Mouse (Mus musculus) hindbrain, embryonic 14.5 days (tissue): ENCODE measurements around the gene Vav1. TPM values are rescaled to one million over a fixed set of nuclear protein-coding genes. Genes with fewer than 3 reads are reported as not detected.
A peak's percentile ranks its signal among the peaks of the same experiment; 100 is the strongest.

ENCODE experiments used
- ATAC-seq: fragments of 200-750 bp; cut with Nextera tagmentation; 2 replicates; pipeline ENCODE4 v1.8.0; 2017; ENCODE audit warnings: moderate number of reproducible peaks, mild to moderate bottlenecking, moderate TSS enrichment, moderate library complexity; ENCODE audit not compliant: low FRiP score
- DNase-seq: peaks from one replicate; pipeline ENCODE4 v3.0.0-alpha.2; 2015; ENCODE audit warnings: low spot score
- H3K27ac ChIP-seq: fragments of 300-500 bp; sonication (generic); 2 replicates; pipeline ENCODE4 v1.5.1; 2014; ENCODE audit warnings: mild to moderate bottlenecking, moderate library complexity
- H3K27me3 ChIP-seq: fragments of 300-500 bp; sonication (generic); 2 replicates; pipeline ENCODE4 v1.6.1; 2014; ENCODE audit warnings: mild to moderate bottlenecking, low read length, mixed read lengths; ENCODE audit not compliant: control insufficient read depth, insufficient read depth
- H3K36me3 ChIP-seq: fragments of 300-500 bp; sonication (generic); replicated peaks from 2 replicates; pipeline ENCODE4 v1.6.1; 2014; ENCODE audit not compliant: control insufficient read depth, insufficient read depth
- H3K4me1 ChIP-seq: fragments of 300-500 bp; sonication (generic); replicated peaks from 2 replicates; pipeline ENCODE4 v1.6.1; 2014; ENCODE audit warnings: antibody characterized with exemption, low read length, mixed read lengths; ENCODE audit not compliant: control insufficient read depth, insufficient read depth
- H3K4me2 ChIP-seq: fragments of 300-500 bp; sonication (generic); replicated peaks from 2 replicates; pipeline ENCODE4 v1.6.1; 2014; ENCODE audit warnings: mild to moderate bottlenecking, moderate library complexity
- H3K4me3 ChIP-seq: fragments of 300-500 bp; sonication (generic); replicated peaks from 2 replicates; pipeline ENCODE4 v1.5.1; 2014; ENCODE audit warnings: mild to moderate bottlenecking, low read length
- H3K9ac ChIP-seq: fragments of 300-500 bp; sonication (generic); 2 replicates; pipeline ENCODE4 v1.6.1; 2014
- H3K9me3 ChIP-seq: fragments of 300-500 bp; sonication (generic); 2 replicates; pipeline ENCODE4 v1.6.1; 2016; ENCODE audit warnings: low read length; ENCODE audit not compliant: control insufficient read depth
- WGBS: fragments of 180-500 bp; shearing (Covaris S2); extraction: QIAGEN DNeasy Blood & Tissue Kit; methylation state at CpG from one replicate; pipeline ENCODE4 v1.1.7; 2014; 5-methylcytosine and 5-hydroxymethylcytosine counted together
- polyA plus RNA-seq: library from polyadenylated mRNA; unstranded; fragments of >200 nt; fragmentation: Nextera tagmentation; extraction: Ambion mirVana; gene quantifications from 2 replicates; pipeline ENCODE4 v1.2.1, GENCODE M21; 2014

Vav1 gene
- polyA plus RNA-seq, 1 experiment from 2014 or later, result 1.7 TPM

DNA sequence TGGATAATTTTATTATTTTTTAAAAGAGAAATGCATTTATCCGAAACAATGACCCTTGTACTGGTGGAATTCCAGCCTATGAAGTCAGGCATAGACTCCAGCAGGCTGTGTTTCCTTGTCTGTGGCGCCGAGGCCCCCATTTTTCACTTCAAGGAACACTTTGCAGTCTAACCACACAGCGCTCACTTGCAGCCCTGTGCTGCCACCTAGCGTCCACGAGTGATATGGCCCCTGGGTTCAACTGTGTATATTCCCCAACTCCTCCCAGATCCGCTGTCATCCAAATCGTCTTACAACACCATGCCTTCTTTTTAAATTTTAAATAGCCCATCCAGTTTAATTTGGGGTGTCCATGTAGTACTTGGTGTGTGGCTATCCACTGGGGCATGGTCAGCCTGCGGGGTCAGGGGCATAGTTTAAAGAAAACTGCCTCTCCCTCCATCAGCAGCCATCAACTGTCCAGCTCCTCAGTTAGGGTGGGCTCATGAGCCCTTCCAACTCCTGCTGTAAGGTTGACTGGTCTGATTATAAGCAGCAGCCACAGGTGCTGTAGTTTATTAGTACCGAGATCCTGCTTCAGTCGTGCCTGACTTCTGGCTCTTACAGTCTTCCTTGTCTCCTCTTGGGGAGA is 56.9 kb downstream of the Vav1 start:
- Histone ChIP-seq H3K4me3 (no peak overlapping the region), H3K27me3 (no peaks in the 10 kb centered on the region), H3K36me3 (no peaks in the 10 kb centered on the region), H3K9me3 (no peaks in the 10 kb centered on the region), H3K27ac (no peak overlapping the region), H3K4me2 (no peak overlapping the region), H3K9ac (no peak overlapping the region), H3K4me1 (no peaks in the 10 kb centered on the region)
- DNase-seq, result peak; percentile 97
- peak; percentile 92 for ATAC-seq
- 13% methylated on average over 11 of the region's 11 CpGs for WGBS

DNA sequence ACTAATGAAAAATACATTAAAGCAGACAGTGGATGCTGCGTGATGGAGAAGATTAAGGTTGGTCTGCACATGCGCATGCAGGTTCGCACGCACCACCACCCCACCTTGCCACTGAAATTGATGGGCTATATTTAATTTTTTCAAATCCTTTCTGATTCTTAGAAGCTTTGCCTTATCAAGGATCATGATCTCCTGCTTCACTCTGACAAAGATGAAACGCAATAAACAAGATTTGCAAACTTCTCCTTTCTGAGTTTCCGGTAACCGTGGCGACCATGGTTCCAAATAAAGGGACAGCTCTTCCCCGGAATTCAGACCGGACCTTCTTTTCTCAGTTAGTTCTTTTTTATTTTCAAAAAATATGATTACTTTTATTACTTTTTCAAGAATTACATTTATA is 59.1 kb downstream of the Vav1 start:
- ATAC-seq, result no peak
- 83% methylated on average over 10 of the region's 10 CpGs for WGBS

DNA sequence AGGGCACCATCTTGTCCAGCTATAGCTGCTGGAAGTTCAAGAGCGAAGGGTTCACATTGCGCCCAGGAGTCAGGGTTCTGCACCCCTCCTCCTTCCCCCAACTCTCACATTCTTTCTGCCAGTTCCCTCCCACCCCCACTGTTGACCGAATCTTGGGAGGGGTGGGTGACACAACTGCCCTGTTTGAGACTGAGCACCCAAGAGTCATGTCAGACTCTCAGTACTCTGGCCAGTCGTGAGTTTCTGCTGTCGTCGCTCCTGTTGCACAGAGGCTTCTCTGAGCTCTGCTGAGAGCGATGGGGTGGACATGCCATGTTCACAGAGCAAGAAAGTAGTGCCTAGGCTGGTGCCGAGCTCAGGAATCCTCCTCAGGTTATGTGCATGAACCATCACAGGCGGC is 60.4 kb downstream of the Vav1 start:
- 86% methylated on average over 9 of the region's 9 CpGs for WGBS
- Histone ChIP-seq H3K4me3 (no peak overlapping the region), H3K27ac (no peak overlapping the region), H3K27me3 (no peaks in the 10 kb centered on the region), H3K4me2 (no peak overlapping the region), H3K4me1 (no peaks in the 10 kb centered on the region), H3K9me3 (no peaks in the 10 kb centered on the region), H3K9ac (no peak overlapping the region), H3K36me3 (no peaks in the 10 kb centered on the region)
- no peak for ATAC-seq
- DNase-seq, result no peak

More for the DNA sequence above, 59.1 kb downstream of the Vav1 start:
- Histone ChIP-seq H3K9me3 (no peaks in the 10 kb centered on the region), H3K4me2 (no peak overlapping the region), H3K27me3 (no peaks in the 10 kb centered on the region), H3K4me3 (no peak overlapping the region), H3K27ac (no peak overlapping the region), H3K36me3 (no peaks in the 10 kb centered on the region), H3K4me1 (no peaks in the 10 kb centered on the region), H3K9ac (no peak overlapping the region)
- DNase-seq, result no peak

DNA sequence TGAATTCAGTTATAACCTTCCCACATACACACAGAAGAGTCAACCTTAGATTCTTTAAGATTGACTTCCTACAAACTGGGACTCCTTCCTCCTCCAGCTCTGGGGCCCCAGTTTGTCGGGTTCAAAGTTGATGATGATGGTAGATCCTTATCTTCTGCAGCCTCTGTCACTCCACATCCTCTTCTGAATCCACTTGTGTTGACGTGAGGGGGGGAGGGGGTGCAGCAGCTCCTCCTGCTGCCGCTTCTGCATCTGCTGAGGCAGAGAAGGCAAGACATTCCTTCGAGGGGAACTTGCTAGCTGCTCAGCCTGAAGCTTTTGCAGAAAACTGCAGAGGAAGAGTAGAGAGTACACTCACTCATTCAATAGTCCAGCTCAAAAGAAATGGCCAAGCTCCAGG is 62.7 kb downstream of the Vav1 start:
- Histone ChIP-seq H3K4me2 (no peak overlapping the region), H3K4me3 (no peak overlapping the region), H3K9me3 (no peaks in the 10 kb centered on the region), H3K27ac (no peak overlapping the region), H3K4me1 (no peaks in the 10 kb centered on the region), H3K9ac (no peak overlapping the region), H3K27me3 (no peaks in the 10 kb centered on the region), H3K36me3 (no peaks in the 10 kb centered on the region)
- no peak for ATAC-seq
- DNase-seq, result no peak
- WGBS, result 86% methylated on average over 4 of the region's 4 CpGs

DNA sequence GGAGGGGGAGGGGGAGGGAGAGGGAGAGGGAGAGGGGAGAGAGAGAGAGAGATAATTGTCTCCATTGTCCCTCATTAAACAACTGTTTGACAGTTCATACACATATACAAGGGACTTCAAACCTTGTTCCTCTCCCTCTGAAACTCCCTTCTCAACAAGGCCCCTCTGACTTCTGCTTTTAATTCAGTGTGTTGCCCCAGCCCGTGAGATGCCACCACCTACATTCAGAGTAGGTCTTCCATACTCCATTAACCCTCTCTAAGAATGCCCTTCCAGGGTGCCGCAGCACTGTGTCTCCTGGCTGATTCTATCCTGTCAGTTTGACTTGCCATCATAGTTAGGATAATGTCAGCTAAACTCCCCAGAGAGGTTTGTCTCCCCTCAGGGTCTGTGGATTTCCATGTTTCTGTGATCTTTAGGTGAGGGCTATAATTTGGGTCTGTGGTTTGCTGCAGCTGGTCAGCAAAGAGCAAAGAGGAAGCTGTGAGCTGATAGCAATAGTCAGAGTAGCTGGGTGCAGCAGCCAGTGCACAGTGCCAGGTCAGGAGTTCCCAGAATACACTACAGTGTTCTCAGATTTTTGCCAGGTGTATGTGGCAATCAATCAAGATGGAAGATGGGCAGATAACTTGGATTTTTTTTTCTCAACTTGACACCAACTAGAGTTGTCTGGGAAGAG is 65.3 kb downstream of the Vav1 start:
- H3K27ac ChIP-seq, result no peak overlapping the region
- WGBS, result 70% methylated on average over 2 of the region's 2 CpGs
- no peaks in the 10 kb centered on the region for H3K27me3 ChIP-seq
- H3K9ac ChIP-seq, result no peak overlapping the region
- H3K4me3 ChIP-seq, result no peak overlapping the region
- H3K4me1 ChIP-seq, result no peaks in the 10 kb centered on the region
- DNase-seq (no peak), ATAC-seq (no peak)
- no peaks in the 10 kb centered on the region for H3K9me3 ChIP-seq
- H3K4me2 ChIP-seq, result no peak overlapping the region
- H3K36me3 ChIP-seq, result no peaks in the 10 kb centered on the region

DNA sequence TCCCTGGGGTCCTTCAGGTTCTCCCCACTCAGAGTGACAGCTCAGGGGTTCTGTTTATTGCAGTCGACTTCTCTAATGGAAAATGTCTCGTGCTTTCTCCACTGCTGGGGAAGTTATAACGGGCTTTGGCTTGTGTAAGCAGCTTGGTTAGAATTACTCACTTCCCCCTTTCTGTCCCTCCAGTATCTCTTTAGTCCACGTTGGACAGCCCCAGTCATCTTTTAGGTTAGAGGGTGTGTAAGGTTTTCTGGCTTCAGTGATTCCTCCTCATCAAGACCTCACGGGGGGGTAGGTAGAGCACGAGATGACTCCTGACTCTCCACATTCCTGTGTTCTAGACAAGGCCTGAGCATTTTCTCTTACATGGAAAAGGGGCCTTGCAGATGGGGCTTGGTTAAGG is 68.1 kb downstream of the Vav1 start:
- Histone ChIP-seq H3K9me3 (no peaks in the 10 kb centered on the region), H3K4me1 (no peaks in the 10 kb centered on the region), H3K36me3 (no peaks in the 10 kb centered on the region), H3K4me2 (no peak overlapping the region), H3K9ac (no peak overlapping the region), H3K27ac (no peak overlapping the region), H3K4me3 (no peak overlapping the region), H3K27me3 (no peaks in the 10 kb centered on the region)
- DNase-seq, result no peak
- 84% methylated on average over 6 of the region's 6 CpGs for WGBS
- no peak for ATAC-seq

DNA sequence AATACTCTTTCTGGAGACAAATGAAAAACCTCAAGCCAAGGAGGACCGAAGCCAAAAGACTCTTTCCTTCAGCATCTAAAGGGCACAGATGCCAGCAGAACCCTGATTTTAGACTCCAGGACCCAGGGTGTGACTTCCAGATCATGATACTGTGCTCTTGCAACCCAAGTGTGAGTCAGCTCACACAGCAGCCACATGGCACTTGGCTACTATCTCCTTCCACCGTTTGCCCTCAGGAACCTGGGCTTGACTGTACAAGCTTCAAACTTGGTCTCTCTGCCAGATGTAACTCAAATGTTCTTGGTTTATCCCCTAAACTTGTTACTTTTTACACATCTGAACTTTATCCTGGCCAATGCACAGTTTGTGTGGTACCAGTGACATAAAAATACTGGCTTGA is 68.9 kb downstream of the Vav1 start:
- no peak overlapping the region for H3K4me2 ChIP-seq
- no peaks in the 10 kb centered on the region for H3K9me3 ChIP-seq
- no peaks in the 10 kb centered on the region for H3K36me3 ChIP-seq
- no peak overlapping the region for H3K9ac ChIP-seq
- H3K27ac ChIP-seq, result no peak overlapping the region
- no peaks in the 10 kb centered on the region for H3K27me3 ChIP-seq
- H3K4me3 ChIP-seq, result no peak overlapping the region
- ATAC-seq, result no peak
- WGBS, result 83% methylated on average over 2 of the region's 2 CpGs
- no peak for DNase-seq
- H3K4me1 ChIP-seq, result no peaks in the 10 kb centered on the region

DNA sequence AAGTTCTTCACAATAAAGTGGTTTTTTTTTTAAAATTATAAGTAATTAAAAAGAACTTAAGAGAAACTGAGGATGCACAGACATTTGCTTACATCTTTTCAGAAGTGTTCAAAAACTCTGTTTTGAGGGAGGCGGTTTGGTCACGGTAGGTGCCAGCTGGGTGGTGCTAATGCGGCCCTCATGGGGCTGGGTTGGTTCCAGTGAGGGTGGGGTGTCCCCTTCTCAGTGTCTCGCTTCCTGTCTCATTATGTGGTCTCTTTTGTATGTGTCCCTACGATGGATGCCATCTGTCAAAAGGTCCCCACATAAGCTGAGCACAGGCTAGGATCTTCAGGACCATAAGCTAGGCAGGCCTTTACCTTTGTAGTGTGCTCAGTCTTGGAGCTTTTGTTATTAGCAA is 70.2 kb downstream of the Vav1 start:
- Histone ChIP-seq H3K4me2 (no peak overlapping the region), H3K9ac (no peak overlapping the region)
- WGBS, result 72% methylated on average over 5 of the region's 5 CpGs

DNA sequence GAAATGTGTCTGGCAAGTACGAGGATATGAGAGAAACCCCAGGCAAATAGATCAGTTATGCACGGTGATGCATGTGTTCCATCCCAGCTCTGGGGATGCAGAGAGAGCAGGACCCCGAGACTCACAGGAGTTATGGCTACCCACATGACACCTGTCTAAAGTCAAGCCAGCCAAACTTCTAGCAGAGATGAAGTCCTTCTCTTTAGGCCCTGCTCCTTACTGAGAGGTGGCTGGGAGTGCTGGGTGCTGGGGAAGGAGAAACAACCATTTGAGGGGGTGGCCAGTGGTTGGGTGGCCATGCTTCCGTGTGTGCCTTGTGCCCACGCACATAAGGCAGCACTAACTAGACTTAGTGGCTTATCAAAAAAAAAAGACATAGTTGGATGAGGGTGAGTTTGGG is 71.3 kb downstream of the Vav1 start:
- Histone ChIP-seq H3K27ac (no peak overlapping the region), H3K4me1 (no peaks in the 10 kb centered on the region), H3K9ac (no peak overlapping the region), H3K36me3 (no peaks in the 10 kb centered on the region), H3K27me3 (no peaks in the 10 kb centered on the region), H3K4me3 (no peak overlapping the region), H3K9me3 (no peaks in the 10 kb centered on the region), H3K4me2 (no peak overlapping the region)
- no peak for DNase-seq
- WGBS, result 91% methylated on average over 5 of the region's 5 CpGs
- ATAC-seq, result no peak

More for the DNA sequence above, 70.2 kb downstream of the Vav1 start:
- no peaks in the 10 kb centered on the region for H3K36me3 ChIP-seq
- H3K27me3 ChIP-seq, result no peaks in the 10 kb centered on the region
- no peak overlapping the region for H3K4me3 ChIP-seq
- no peak for ATAC-seq
- H3K27ac ChIP-seq, result no peak overlapping the region
- H3K9me3 ChIP-seq, result no peaks in the 10 kb centered on the region
- no peak for DNase-seq
- H3K4me1 ChIP-seq, result no peaks in the 10 kb centered on the region
